Mouse (Mus musculus) ES-Bruce4 (cell line): ENCODE results near the gene Xxylt1.

Source experiments
- CTCF ChIP-seq: IDR thresholded peaks from one replicate; pipeline ENCODE4 v1.8.1; 2011; ENCODE audit warnings: low read depth, low read length
- POLR2A ChIP-seq: IDR thresholded peaks from one replicate; pipeline ENCODE4 v1.8.1; 2011; ENCODE audit warnings: low read length; ENCODE audit not compliant: insufficient read depth

GRCm38 (mm10) chr16:31064782-31065181, 16.4 kb downstream of the Xxylt1 start:
- TF ChIP-seq CTCF (no peak), POLR2A (no peak)
